Mouse (Mus musculus): ENCODE data around the gene Antxr1.

The Antxr1 gene

DNA sequence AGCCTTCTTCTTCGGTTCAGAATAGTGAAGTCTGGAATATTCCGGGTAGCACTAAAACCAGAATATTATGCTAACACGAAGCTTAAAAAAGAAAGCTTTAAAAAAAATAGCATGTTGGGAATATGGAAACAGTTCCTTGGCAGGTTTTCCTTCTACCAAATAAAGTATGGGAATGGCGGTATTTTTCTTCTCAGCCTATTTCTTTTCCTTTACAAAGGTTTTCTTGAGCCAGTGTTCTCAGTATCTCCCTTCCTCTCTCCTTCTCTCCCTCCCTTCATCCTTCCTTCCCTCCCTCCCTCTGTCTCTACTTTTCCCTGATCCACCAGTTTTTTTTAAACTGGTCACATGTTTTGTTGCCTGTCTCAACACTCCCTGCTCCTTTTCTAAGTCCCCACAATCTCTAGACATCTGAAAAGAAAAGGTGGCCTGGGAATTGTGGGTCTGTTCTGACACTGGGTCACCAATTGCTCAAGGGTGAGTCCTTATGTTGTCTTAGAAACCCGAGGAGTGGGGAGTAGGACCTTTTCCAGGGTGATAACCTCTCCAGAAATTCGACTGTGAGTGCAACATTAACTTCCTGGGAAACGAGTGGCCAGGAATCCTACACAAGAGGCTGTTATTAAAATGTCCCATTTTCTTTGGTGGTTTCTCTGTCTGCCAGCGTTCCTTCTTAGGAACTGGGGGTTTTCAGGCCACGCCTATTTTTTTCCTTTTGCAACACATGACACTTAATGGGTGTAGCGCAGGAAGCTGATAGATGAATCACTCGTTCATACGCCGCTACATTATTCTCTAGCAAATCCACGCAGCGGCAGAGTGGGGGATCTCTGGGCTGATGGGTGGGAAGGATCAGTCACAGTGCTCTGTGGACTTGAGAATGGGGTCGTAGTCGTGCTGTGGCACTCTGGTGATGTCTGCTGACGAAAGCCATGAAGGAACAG, 42.4 kb downstream of the Antxr1 start:
- DNase-seq (ENCODE audit: low read depth) = peak; percentile 51

- DNase-seq (ENCODE audit: low read depth) = no peak
These were observed 48.4 kb downstream of the Antxr1 start for GRCm38 (mm10) chr6:87287251-87287650.

GRCm38 (mm10) chr6:87285365-87285749, 50.3 kb downstream of the Antxr1 start:
- DNase-seq (ENCODE audit: low read depth) = peak; percentile 85

DNA sequence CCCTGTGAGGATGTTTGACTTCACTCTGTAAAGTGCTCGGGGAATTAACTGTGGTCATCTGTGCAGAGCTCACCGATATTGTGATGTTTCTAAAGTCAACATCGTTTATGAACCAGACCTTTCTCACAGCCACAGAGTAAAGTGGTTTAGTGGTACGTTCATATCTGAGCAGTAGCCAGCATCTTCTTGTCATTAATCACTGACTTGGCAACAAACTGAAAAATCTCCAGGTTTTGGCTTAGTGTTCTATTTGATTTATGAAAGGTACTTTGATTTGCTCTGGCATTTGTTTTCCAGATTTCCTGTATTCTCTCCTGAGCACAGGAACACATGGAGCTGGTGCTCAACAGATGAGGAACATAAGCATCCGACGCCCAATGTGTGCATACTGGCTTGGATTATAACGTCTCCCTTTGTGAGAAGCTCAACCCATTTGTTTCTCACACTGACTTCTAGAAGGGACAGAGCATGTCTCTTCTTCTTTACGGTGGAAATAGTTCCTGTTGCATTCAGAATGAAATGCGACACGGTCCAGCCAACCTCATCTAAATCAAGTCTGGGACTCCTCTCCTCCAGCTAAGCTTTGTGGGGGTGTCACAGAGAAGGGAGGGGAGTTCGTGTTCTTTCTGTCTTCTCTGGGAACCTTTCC, 50.8 kb downstream of the Antxr1 start:
- peak; percentile 95 for DNase-seq (ENCODE audit: low read depth)

GRCm38 (mm10) chr6:87282346-87282781, 53.3 kb downstream of the Antxr1 start:
- peak; percentile 80 for DNase-seq (ENCODE audit: low read depth)

- no peak for DNase-seq (ENCODE audit: low read depth)
These were observed 53.9 kb downstream of the Antxr1 start for GRCm38 (mm10) chr6:87281771-87282170.

DNA sequence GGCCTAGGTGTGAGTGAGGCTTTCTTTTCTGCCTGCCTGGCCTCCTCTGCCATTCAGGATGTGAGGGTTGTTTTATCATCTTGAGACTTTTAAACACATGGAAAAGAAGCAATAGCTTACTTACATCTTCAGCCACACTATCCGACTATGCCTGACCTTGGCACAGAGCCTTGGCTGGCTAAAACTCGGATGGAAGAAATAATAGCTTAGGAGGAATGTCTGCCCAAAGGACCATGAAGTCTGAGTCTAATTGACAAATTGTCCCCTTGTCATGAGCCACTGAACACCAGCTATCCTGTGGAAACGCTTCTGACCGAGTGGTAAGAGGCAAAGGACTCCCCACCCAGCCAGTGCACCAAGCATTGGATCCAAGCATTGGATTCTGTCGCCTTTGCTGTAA, 57.5 kb downstream of the Antxr1 start:
- no peak for DNase-seq (ENCODE audit: low read depth)

GRCm38 (mm10) chr6:87277527-87277926, 58.1 kb downstream of the Antxr1 start:
- peak; percentile 65 for DNase-seq (ENCODE audit: low read depth)

DNA sequence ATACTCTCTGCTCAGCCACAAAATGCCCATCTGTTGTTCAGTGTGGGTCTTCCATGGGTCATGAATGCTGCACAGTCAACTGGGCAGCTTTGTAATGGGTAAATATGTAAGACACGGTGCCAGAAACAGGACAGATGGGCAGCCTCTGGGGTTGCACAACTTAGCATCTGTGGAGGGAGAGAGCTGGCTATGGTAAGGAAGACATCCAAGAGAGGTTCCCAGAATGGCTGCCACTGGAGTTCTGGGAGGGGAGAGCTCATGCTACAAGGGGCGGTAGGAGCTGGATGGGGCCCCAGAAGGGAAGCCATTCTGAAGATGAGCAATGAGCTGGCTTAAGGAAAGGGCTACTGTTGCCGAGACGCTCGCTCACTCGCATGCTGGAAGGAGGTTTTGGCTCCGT, 58.7 kb downstream of the Antxr1 start:
- no peak for DNase-seq (ENCODE audit: low read depth)

GRCm38 (mm10) chr6:87274779-87275178, 60.8 kb downstream of the Antxr1 start:
- DNase-seq (ENCODE audit: low read depth) = no peak

GRCm38 (mm10) chr6:87273791-87274190, 61.8 kb downstream of the Antxr1 start:
- no peak for DNase-seq (ENCODE audit: low read depth)

DNA sequence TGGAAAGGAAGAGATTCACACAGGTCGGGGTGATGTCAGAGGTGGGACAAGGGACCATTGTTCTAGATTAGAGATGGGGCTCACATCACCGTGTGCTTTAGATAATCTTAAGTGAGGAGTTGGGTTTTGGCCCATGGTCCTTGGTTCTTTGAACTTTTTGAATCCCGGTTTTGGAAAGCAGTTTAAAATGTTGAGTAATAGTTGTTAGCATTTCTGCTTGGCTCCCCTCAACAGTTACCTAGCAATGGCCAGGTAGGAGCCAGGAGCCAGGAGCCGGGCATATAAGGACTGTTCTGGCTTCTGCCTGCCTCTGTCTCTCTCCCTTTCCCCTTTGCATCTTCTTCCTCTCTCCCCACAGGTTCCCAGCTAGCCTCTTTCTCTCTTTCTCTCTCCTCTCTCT, 62.5 kb downstream of the Antxr1 start:
- DNase-seq (ENCODE audit: low read depth) = no peak

DNA sequence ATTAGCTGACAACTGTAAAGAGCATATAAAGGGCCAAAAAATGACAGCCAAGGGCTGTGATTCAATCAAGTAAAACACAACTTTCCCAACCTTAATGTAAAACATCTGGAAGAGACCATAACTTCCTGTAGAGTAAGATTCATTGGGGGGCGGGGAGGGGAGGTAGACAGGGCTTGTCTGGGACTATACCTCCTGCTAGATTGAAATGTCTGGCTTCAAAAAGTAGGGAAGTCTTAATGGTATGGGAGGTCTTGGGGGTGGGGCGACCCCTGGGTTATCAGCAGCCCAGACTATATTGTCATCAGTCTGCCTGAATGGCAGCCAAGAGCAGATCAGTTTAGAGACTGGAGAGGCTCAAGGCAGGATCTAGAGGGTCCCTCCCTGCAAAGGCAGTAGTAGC, 63.4 kb downstream of the Antxr1 start:
- no peak for DNase-seq (ENCODE audit: low read depth)

DNA sequence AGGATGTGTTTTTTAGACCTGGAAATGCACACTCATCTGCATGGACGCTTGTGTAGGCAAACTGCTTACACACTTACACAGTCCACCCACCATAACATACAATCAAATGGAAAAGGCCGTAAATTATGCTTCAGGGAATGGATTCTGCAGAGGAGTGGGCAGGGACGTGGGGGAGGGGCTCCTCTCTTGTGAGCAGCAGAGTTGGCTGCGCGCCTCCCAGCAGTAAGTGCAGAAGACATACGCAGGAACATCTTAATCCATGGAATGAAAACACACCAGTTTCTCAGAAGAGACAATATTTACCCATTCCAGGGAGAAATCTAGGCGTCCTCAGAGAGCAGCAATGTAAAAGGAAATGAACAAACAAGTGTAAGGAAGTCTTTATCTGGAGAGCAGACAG, 65.2 kb downstream of the Antxr1 start:
- DNase-seq (ENCODE audit: low read depth) = no peak

- no peak for DNase-seq (ENCODE audit: low read depth)
These were observed 65.7 kb downstream of the Antxr1 start for GRCm38 (mm10) chr6:87269950-87270349.

DNA sequence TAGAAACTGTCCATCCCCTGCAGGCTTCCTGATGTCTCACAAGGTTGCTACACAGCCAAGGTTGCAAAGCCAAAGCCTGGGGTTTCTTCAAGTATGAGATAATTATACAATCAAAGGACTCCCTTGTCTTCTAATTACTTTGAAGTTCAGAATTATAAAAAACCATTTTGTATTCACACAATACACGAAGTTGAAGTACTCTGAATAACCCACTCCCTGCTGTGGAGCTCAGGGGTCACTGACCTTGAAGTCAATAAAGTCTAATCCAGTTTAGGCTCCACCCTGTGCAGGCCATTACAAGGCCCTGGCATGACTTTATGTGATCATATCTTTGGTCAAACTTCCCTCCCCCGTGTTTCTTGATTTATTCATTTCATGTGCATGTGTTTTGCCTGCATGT, 73.0 kb downstream of the Antxr1 start:
- no peak for DNase-seq (ENCODE audit: low read depth)

DNA sequence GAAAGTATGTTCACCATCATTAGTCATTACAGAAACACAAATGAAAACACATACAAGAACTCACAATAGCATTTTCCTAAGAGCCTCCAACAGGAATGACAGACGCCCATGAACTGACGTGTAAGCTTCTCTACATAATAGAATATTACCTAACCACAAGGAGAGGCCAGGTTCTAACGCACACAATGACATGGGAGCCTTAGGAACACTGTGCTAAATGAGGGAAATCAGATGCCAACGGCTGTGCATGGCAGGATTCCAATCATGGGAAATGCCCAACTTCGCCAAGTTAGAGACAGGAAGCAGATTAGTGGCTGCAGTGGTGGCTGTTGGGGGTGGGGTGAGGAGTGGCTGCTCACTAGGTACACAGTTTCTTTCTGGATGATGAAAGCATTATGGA, 76.6 kb downstream of the Antxr1 start:
- no peak for DNase-seq (ENCODE audit: low read depth)

GRCm38 (mm10) chr6:87257981-87258775, 77.4 kb downstream of the Antxr1 start:
- no peak for DNase-seq (ENCODE audit: low read depth)

DNA sequence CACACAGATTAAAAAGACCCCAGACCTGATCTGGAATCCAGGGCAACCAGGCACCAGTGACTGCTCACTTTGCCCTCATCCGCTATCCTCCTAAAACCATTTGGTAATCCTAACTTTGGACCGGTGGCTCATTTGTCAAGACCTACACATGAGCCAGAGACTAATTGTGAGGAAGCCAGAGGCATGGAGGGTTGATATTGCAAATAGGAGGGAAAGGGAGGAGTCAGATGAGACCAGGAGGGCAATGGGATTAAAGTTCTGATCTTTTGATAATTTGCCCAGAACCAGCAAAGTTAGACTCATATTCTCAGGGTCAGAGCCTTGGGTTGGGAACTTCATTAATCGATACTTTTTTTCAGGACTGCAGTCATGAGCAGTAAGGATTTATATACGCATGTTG, 78.2 kb downstream of the Antxr1 start:
- no peak for DNase-seq (ENCODE audit: low read depth)

DNA sequence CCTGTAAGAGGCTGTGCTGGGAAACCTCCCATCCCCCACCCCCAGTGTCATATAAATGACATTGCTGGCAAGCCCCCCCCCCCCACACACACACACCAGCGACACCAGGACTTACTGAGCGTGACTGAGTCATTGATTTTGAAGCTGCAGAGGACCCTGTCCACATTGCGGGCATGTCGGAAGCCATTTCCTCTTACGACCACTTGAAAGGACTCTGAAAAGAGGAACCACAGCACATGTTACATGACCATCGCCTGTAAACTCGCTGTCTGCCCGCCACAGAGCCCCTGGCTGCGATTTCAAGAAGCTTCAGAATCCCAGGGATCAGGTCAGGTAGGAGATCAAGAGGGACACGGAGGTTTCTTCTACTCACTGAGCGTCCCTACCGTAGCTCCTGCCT, 80.0 kb downstream of the Antxr1 start:
- DNase-seq (ENCODE audit: low read depth) = no peak

DNA sequence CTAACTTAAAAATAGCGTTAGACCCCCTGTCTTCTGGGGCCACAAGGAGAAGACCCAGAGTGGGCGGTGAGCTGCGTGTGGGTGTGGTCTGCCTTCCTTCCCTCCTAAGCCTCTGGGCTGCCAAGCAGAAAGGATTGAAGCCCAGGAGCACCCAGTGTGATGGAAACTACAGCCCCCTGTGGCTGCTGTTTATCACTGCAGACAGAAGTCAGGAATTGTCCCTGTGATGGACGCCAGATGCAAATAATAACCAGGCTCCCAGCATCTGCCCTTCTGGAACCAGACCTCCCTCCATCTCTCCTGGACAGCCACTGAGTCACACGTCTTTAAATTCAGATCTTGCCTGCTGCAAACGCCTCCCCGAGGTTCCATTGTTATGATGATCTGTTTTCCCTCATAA, 80.9 kb downstream of the Antxr1 start:
- no peak for DNase-seq (ENCODE audit: low read depth)

DNA sequence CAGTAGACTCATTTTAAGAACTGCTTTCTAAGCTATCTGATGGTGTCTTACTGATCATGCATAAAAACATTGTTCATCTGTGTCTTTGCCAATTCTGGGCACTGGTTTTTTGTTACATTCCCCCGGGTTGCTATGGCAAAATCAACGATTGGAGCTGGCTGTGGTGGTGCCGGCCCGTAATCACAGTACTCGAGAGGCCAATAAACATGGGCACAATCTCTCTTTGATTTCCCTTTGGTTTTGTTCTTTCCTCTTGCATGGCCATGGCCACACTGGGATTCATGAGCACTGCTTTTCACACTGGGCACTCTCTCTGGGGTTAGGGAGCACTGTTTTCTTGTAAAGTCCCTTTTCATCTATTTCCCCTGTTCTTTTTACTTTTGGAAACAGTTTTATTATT, 83.9 kb downstream of the Antxr1 start:
- no peak for DNase-seq (ENCODE audit: low read depth)

- no peak for DNase-seq (ENCODE audit: low read depth)
These were observed 84.9 kb downstream of the Antxr1 start for GRCm38 (mm10) chr6:87250701-87251100.

All from fibroblast of lung, adult 2 months (primary cell).